Mouse (Mus musculus) hindbrain, embryonic 14.5 days (tissue): ENCODE data around the gene Zbtb9. TPM values are rescaled to one million over a fixed set of nuclear protein-coding genes. Genes with fewer than 3 reads are reported as not detected.
A peak's percentile ranks its signal among the peaks of the same experiment; 100 is the strongest.

Experiments used
- ATAC-seq: fragments of 200-750 bp; cut with Nextera tagmentation; 2 replicates; pipeline ENCODE4 v1.8.0; 2017; ENCODE audit warnings: moderate number of reproducible peaks, mild to moderate bottlenecking, moderate TSS enrichment, moderate library complexity; ENCODE audit not compliant: low FRiP score
- DNase-seq: peaks from one replicate; pipeline ENCODE4 v3.0.0-alpha.2; 2015; ENCODE audit warnings: low spot score
- H3K27ac ChIP-seq: fragments of 300-500 bp; sonication (generic); 2 replicates; pipeline ENCODE4 v1.5.1; 2014; ENCODE audit warnings: mild to moderate bottlenecking, moderate library complexity
- H3K27me3 ChIP-seq: fragments of 300-500 bp; sonication (generic); 2 replicates; pipeline ENCODE4 v1.6.1; 2014; ENCODE audit warnings: mild to moderate bottlenecking, low read length, mixed read lengths; ENCODE audit not compliant: control insufficient read depth, insufficient read depth
- H3K36me3 ChIP-seq: fragments of 300-500 bp; sonication (generic); replicated peaks from 2 replicates; pipeline ENCODE4 v1.6.1; 2014; ENCODE audit not compliant: control insufficient read depth, insufficient read depth
- H3K4me1 ChIP-seq: fragments of 300-500 bp; sonication (generic); replicated peaks from 2 replicates; pipeline ENCODE4 v1.6.1; 2014; ENCODE audit warnings: antibody characterized with exemption, low read length, mixed read lengths; ENCODE audit not compliant: control insufficient read depth, insufficient read depth
- H3K4me2 ChIP-seq: fragments of 300-500 bp; sonication (generic); replicated peaks from 2 replicates; pipeline ENCODE4 v1.6.1; 2014; ENCODE audit warnings: mild to moderate bottlenecking, moderate library complexity
- H3K4me3 ChIP-seq: fragments of 300-500 bp; sonication (generic); replicated peaks from 2 replicates; pipeline ENCODE4 v1.5.1; 2014; ENCODE audit warnings: mild to moderate bottlenecking, low read length
- H3K9ac ChIP-seq: fragments of 300-500 bp; sonication (generic); 2 replicates; pipeline ENCODE4 v1.6.1; 2014
- H3K9me3 ChIP-seq: fragments of 300-500 bp; sonication (generic); 2 replicates; pipeline ENCODE4 v1.6.1; 2016; ENCODE audit warnings: low read length; ENCODE audit not compliant: control insufficient read depth
- WGBS: fragments of 180-500 bp; shearing (Covaris S2); extraction: QIAGEN DNeasy Blood & Tissue Kit; methylation state at CpG from one replicate; pipeline ENCODE4 v1.1.7; 2014; 5-methylcytosine and 5-hydroxymethylcytosine counted together
- polyA plus RNA-seq: library from polyadenylated mRNA; unstranded; fragments of >200 nt; fragmentation: Nextera tagmentation; extraction: Ambion mirVana; gene quantifications from 2 replicates; pipeline ENCODE4 v1.2.1, GENCODE M21; 2014

Gene Zbtb9
- polyA plus RNA-seq, 1 experiment from 2014 or later, result 9.7 TPM

DNA sequence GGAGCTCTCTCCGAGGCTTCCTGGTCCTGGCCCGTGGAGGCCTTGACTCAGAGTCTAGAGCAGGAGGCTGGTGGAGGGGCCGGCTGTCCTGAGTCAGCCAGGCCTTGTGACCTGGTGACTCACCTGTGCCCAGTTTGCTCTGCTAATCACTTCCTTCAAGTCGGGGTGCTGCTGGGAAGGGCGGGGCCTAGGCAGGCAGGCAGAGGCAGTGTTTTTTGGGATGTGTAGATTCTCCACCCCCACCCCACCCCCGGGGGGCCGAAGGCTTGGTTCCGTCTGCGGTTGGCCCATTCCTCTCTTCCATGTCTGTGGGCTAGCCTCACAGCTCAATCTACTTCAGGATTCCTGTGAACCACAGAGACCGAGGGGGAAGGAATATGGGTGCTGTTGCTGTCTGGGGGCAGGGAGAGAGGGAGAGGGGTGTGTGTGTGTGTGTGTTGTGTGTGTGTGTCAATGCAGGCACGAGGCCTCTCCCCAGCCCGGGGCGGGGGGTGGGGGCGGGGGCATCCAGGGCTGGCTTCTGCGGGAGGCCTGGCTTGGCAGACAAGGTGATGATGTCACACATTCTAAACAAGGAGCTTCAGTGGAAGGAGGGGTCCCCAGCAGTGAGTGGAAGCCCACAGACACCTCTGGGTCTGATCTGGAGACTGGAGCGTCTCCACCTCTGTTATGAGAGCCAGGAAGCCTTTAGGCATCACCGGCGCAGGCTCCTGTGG is 65.5 kb downstream of the Zbtb9 start:
- Histone ChIP-seq H3K36me3 (no peaks in the 10 kb centered on the region), H3K9me3 (no peaks in the 10 kb centered on the region), H3K27me3 (no peaks in the 10 kb centered on the region), H3K4me2 (no peak overlapping the region), H3K4me1 (peaks cover 13% of the 10 kb centered on the region; the same call in 1 of the 2 replicates), H3K4me3 (no peak overlapping the region), H3K27ac (no peak overlapping the region), H3K9ac (no peak overlapping the region)
- ATAC-seq (no peak), DNase-seq (no peak)
- WGBS, result 41% methylated on average over 18 of the region's 18 CpGs

DNA sequence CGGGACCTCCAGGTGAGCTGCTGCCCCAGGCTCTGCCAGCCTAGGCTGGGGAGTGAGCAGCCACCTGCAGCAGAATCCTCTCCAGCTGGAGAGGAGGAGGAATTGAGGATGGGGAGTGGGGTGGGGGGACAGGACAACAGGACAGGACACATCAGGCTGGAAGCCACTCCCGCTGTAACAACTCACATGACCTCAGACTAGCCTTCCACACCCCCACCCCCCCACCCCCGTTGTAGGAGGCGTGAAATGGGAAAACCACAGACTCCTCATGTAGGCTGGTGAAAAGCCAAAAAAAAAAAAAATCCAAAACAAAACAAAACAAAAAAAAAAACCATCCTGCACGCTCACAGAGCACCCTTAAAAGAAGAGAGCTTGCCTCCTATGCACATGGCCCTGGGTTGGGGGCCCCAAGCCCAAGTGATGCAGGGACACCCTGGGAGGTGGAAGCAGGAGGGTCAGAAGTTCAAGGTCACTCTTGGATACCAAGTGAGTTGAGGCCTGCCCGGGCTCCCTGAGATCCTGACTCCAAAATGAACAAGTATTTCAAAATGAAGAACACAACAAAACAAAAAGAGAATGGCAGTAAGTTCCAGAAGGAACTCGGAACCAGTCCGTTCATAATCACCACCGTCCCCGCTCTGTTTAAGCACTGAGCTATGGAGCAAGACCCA is 66.6 kb downstream of the Zbtb9 start:
- H3K27ac ChIP-seq, result no peak overlapping the region
- peaks cover 13% of the 10 kb centered on the region; the same call in 1 of the 2 replicates for H3K4me1 ChIP-seq
- ATAC-seq (no peak), DNase-seq (no peak)
- no peak overlapping the region for H3K4me3 ChIP-seq
- H3K27me3 ChIP-seq, result no peaks in the 10 kb centered on the region
- H3K4me2 ChIP-seq, result no peak overlapping the region
- H3K9ac ChIP-seq, result no peak overlapping the region
- no peaks in the 10 kb centered on the region for H3K9me3 ChIP-seq
- no peaks in the 10 kb centered on the region for H3K36me3 ChIP-seq
- 65% methylated on average over 10 of the region's 10 CpGs for WGBS

- DNase-seq (no peak), ATAC-seq (peak; percentile 25; the same call in 1 of the 2 replicates)
- Histone ChIP-seq H3K9ac (peak overlapping the region; percentile 4; the same call in 1 of the 2 replicates), H3K27ac (no peak overlapping the region), H3K36me3 (no peaks in the 10 kb centered on the region), H3K4me1 (peaks cover 13% of the 10 kb centered on the region; the same call in 1 of the 2 replicates), H3K4me3 (no peak overlapping the region), H3K27me3 (no peaks in the 10 kb centered on the region), H3K9me3 (no peaks in the 10 kb centered on the region), H3K4me2 (peak overlapping the region; percentile 18; the same call in 1 of the 2 replicates)
- WGBS, result 11% methylated on average over 20 of the region's 20 CpGs
Observed at GRCm38 (mm10) chr17:27040304-27041045, 67.5 kb downstream of the Zbtb9 start.

DNA sequence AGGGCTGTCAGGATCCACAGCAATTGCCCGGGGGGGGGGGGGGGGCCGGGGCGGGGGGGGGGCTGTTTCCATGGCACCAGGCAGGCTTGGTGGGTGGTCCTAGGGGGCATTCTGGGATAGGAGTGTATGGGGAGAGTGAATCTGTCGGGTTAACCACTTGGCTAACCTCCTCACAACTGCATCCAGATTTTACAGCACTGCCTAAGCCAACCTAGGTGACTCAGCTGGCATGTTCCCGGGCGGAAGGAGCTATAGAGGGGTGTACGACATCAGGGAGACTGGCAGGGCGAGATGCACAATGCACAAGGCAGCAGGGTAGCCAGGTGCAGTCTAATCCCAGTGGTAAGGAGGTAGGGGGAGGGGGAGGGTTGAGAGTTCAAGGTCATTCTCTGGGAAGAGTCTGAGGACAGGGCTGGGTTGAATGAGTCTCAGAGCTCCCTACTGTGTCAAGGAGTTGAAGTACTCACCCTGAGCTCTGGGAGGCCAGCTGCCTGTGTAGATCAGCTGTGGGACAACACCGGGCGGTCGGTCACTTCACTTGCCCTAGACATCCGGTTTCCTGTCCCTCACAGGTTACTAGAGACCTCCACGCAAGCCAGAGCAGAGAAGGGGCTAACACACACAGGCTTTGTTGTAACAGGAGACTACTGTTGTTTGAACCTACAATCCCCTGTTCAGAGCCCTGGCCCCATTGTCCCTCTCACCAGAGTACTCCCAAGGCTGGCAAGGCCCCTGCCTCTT is 68.2 kb downstream of the Zbtb9 start:
- H3K36me3 ChIP-seq, result no peaks in the 10 kb centered on the region
- H3K4me3 ChIP-seq, result no peak overlapping the region
- no peaks in the 10 kb centered on the region for H3K27me3 ChIP-seq
- no peak overlapping the region for H3K9ac ChIP-seq
- H3K9me3 ChIP-seq, result no peaks in the 10 kb centered on the region
- DNase-seq (no peak), ATAC-seq (no peak)
- no peak overlapping the region for H3K4me2 ChIP-seq
- WGBS, result 45% methylated on average over 10 of the region's 13 CpGs
- no peak overlapping the region for H3K27ac ChIP-seq
- peaks cover 13% of the 10 kb centered on the region; the same call in 1 of the 2 replicates for H3K4me1 ChIP-seq

DNA sequence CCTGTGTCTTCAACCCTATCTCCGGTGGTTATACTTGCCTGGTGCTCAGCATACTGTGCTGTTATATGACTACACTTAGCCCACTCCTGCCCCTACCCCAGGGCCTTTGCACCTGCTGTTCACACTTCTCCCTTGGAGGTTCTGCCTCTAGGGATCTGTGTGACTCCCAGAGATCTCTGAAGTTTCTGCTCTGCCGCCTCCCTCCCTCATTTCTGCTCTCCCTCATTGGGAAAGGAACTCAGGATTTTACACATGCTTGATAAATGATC is 68.8 kb downstream of the Zbtb9 start:
- 90% methylated on average over 2 of the region's 2 CpGs for WGBS
- DNase-seq (no peak), ATAC-seq (no peak)
- Histone ChIP-seq H3K4me2 (no peak overlapping the region), H3K27ac (no peak overlapping the region), H3K27me3 (no peaks in the 10 kb centered on the region), H3K9ac (no peak overlapping the region), H3K4me3 (no peak overlapping the region), H3K9me3 (no peaks in the 10 kb centered on the region), H3K36me3 (no peaks in the 10 kb centered on the region), H3K4me1 (peaks cover 13% of the 10 kb centered on the region; the same call in 1 of the 2 replicates)

DNA sequence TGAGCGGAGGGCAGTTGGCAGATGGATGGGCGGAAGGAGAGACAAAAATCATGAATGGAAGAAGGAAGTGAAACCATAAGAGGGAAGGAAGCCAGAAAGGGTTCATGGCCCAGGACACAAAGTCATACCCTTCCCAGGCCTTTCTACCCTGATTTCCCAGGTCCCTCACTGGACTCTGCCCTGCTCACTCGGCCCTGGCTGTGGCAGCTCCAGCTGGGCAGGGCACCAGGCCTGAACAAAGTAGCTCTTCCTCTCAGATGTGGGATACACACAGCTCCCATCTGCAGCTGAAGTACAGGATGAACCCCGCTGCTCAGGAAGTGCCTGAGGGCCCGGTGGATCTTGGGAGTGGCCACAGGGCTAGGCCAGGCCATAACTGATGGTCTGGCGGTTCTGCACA is 69.9 kb downstream of the Zbtb9 start:
- H3K9ac ChIP-seq, result no peak overlapping the region
- WGBS, result 72% methylated on average over 6 of the region's 6 CpGs

DNA sequence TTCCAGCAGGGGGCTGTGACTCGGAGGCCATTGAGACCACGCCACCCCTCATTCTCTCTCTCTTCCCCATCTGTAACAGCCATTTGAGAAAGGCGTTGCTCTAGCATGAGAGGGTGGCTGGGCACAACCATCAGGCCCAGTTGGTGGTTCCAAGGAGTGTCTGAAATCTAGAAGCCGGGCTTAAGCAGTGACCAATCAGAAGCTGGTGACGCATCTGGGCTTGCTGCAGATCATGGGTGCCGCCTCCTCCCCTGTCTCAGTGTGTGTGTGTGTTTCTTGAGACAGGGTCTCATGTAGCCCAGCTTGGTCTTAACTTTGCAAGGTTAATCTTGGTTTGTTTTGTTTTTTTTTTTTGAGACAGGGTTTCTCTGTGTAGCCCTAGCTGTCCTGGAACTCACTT is 72.2 kb downstream of the Zbtb9 start:
- no peak overlapping the region for H3K4me2 ChIP-seq
- H3K9me3 ChIP-seq, result no peaks in the 10 kb centered on the region
- no peak for DNase-seq
- no peak overlapping the region for H3K27ac ChIP-seq
- H3K36me3 ChIP-seq, result no peaks in the 10 kb centered on the region
- H3K4me1 ChIP-seq, result peaks cover 10% of the 10 kb centered on the region; the same call in 1 of the 2 replicates
- no peak for ATAC-seq
- no peaks in the 10 kb centered on the region for H3K27me3 ChIP-seq
- no peak overlapping the region for H3K4me3 ChIP-seq
- 89% methylated on average over 6 of the region's 6 CpGs for WGBS
- H3K9ac ChIP-seq, result no peak overlapping the region

More for the DNA sequence above, 69.9 kb downstream of the Zbtb9 start:
- no peaks in the 10 kb centered on the region for H3K27me3 ChIP-seq
- H3K27ac ChIP-seq, result no peak overlapping the region
- ATAC-seq, result no peak
- H3K36me3 ChIP-seq, result no peaks in the 10 kb centered on the region
- no peaks in the 10 kb centered on the region for H3K9me3 ChIP-seq
- no peak overlapping the region for H3K4me2 ChIP-seq
- no peak for DNase-seq
- no peak overlapping the region for H3K4me3 ChIP-seq
- H3K4me1 ChIP-seq, result peaks cover 13% of the 10 kb centered on the region; the same call in 1 of the 2 replicates

GRCm38 (mm10) chr17:27047762-27048444 is 74.9 kb downstream of the Zbtb9 start:
- no peak for DNase-seq
- Histone ChIP-seq H3K9me3 (no peaks in the 10 kb centered on the region), H3K4me3 (no peak overlapping the region), H3K4me2 (no peak overlapping the region), H3K4me1 (no peaks in the 10 kb centered on the region), H3K27ac (no peak overlapping the region), H3K27me3 (no peaks in the 10 kb centered on the region), H3K36me3 (no peaks in the 10 kb centered on the region), H3K9ac (no peak overlapping the region)
- 81% methylated on average over 14 of the region's 14 CpGs for WGBS
- no peak for ATAC-seq
